Mouse (Mus musculus): Measurements from ENCODE around the gene Frmd5. TPM values are rescaled to one million over a fixed set of nuclear protein-coding genes. Genes with fewer than 3 reads are reported as not detected.

Frmd5 gene
- polyA plus RNA-seq, 1 experiment: 0.44 TPM

GRCm38 (mm10) chr2:121683606-121684005, 123.3 kb downstream of the Frmd5 start:
- no peak for TF ChIP-seq POLR2AphosphoS2 (IDR thresholded peaks at IDR 0.05; ENCODE audit: insufficient read length, low read depth)
- no peak for TF ChIP-seq USF1 (IDR thresholded peaks at IDR 0.05; ENCODE audit: low read depth)
- TF ChIP-seq MAX (IDR thresholded peaks at IDR 0.05; ENCODE audit: low read depth): no peak
- TF ChIP-seq TCF3 (IDR thresholded peaks at IDR 0.05; ENCODE audit: insufficient read length, low read depth): no peak
- TF ChIP-seq E2F4 (IDR thresholded peaks at IDR 0.05; ENCODE audit: insufficient read depth): no peak
- peak in 1 of 3 experiments; percentile 57 for TF ChIP-seq MYOG (IDR thresholded peaks at IDR 0.05; ENCODE audit: control insufficient read depth in 1 of 3, insufficient read depth in 1 of 3, insufficient read length in 2 of 3, low read depth in 2 of 3)
- TF ChIP-seq MYOD1 (IDR thresholded peaks at IDR 0.05; ENCODE audit: control insufficient read depth in 1 of 3, insufficient read length in 2 of 3, low read depth in 2 of 3): peak in 2 of 3 experiments; percentile 63 to 71
- TF ChIP-seq CEBPB (IDR thresholded peaks at IDR 0.05; ENCODE audit: insufficient read depth, poor library complexity, severe bottlenecking): no peak
- Histone ChIP-seq H3K4me2 (ENCODE audit: low read depth) (no peak overlapping the region), H3ac (ENCODE audit: control insufficient read depth, insufficient read length) (no peak overlapping the region)

GRCm38 (mm10) chr2:121682361-121682760, 124.5 kb downstream of the Frmd5 start:
- Histone ChIP-seq H3K27me3 (ENCODE audit: control insufficient read depth, insufficient read depth, insufficient read length) (no peaks in the 10 kb centered on the region), H3ac (ENCODE audit: control insufficient read depth, insufficient read length) (no peak overlapping the region), H3K4me3 (no peak overlapping the region), H3K4me2 (ENCODE audit: low read depth) (no peak overlapping the region), H3K79me2 (ENCODE audit: control insufficient read depth, insufficient read depth) (no peaks in the 10 kb centered on the region), H3K36me3 (ENCODE audit: control insufficient read depth, insufficient read depth) (no peaks in the 10 kb centered on the region)
- TF ChIP-seq MYOD1 (IDR thresholded peaks at IDR 0.05; ENCODE audit: control insufficient read depth in 1 of 3, insufficient read length in 2 of 3, low read depth in 2 of 3): no peak
- no peak for TF ChIP-seq TCF12 (IDR thresholded peaks at IDR 0.05; ENCODE audit: insufficient read depth, poor library complexity, severe bottlenecking)
- no peak for TF ChIP-seq MYOG (IDR thresholded peaks at IDR 0.05; ENCODE audit: control insufficient read depth in 1 of 3, insufficient read depth in 1 of 3, insufficient read length in 2 of 3, low read depth in 2 of 3)

More at GRCm38 (mm10) chr2:121683606-121684005, 123.3 kb downstream of the Frmd5 start:
- Histone ChIP-seq H3K36me3 (ENCODE audit: control insufficient read depth, insufficient read depth) (no peaks in the 10 kb centered on the region), H3K79me2 (ENCODE audit: control insufficient read depth, insufficient read depth) (no peaks in the 10 kb centered on the region), H3K4me3 (no peak overlapping the region), H3K27me3 (ENCODE audit: control insufficient read depth, insufficient read depth, insufficient read length) (no peaks in the 10 kb centered on the region)

GRCm38 (mm10) chr2:121679711-121680110, 127.2 kb downstream of the Frmd5 start:
- TF ChIP-seq TCF3 (IDR thresholded peaks at IDR 0.05; ENCODE audit: insufficient read length, low read depth): no peak
- no peak for TF ChIP-seq TCF12 (IDR thresholded peaks at IDR 0.05; ENCODE audit: insufficient read depth, poor library complexity, severe bottlenecking)
- no peak for TF ChIP-seq MYOG (IDR thresholded peaks at IDR 0.05; ENCODE audit: control insufficient read depth in 1 of 3, insufficient read depth in 1 of 3, insufficient read length in 2 of 3, low read depth in 2 of 3)
- no peak for TF ChIP-seq POLR2A (IDR thresholded peaks at IDR 0.05; ENCODE audit: insufficient read length, low read depth)
- no peak for TF ChIP-seq E2F4 (IDR thresholded peaks at IDR 0.05; ENCODE audit: insufficient read depth)
- no peak for TF ChIP-seq POLR2AphosphoS2 (IDR thresholded peaks at IDR 0.05; ENCODE audit: insufficient read length, low read depth)
- no peak for TF ChIP-seq SRF (IDR thresholded peaks at IDR 0.05; ENCODE audit: control insufficient read depth, insufficient read length, low read depth)
- no peak for TF ChIP-seq MYOD1 (IDR thresholded peaks at IDR 0.05; ENCODE audit: control insufficient read depth in 1 of 3, insufficient read length in 2 of 3, low read depth in 2 of 3)
- no peak for TF ChIP-seq USF1 (IDR thresholded peaks at IDR 0.05; ENCODE audit: low read depth)
- Histone ChIP-seq H3K27me3 (ENCODE audit: control insufficient read depth, insufficient read depth, insufficient read length) (no peaks in the 10 kb centered on the region), H3K4me3 (no peak overlapping the region)

GRCm38 (mm10) chr2:121677649-121677986, 129.3 kb downstream of the Frmd5 start:
- TF ChIP-seq POLR2AphosphoS2 (IDR thresholded peaks at IDR 0.05; ENCODE audit: insufficient read length, low read depth) (no peak), SRF (IDR thresholded peaks at IDR 0.05; ENCODE audit: control insufficient read depth, insufficient read length, low read depth) (no peak), E2F4 (IDR thresholded peaks at IDR 0.05; ENCODE audit: insufficient read depth) (no peak), POLR2A (IDR thresholded peaks at IDR 0.05; ENCODE audit: insufficient read length, low read depth) (no peak), MAX (IDR thresholded peaks at IDR 0.05; ENCODE audit: low read depth) (no peak), USF1 (IDR thresholded peaks at IDR 0.05; ENCODE audit: low read depth) (no peak), TCF3 (IDR thresholded peaks at IDR 0.05; ENCODE audit: insufficient read length, low read depth) (peak; percentile 33), CEBPB (IDR thresholded peaks at IDR 0.05; ENCODE audit: insufficient read depth, poor library complexity, severe bottlenecking) (peak; percentile 41; the same call in 1 of the 2 replicates), TCF12 (IDR thresholded peaks at IDR 0.05; ENCODE audit: insufficient read depth, poor library complexity, severe bottlenecking) (no peak), MYOG (IDR thresholded peaks at IDR 0.05; ENCODE audit: control insufficient read depth in 1 of 3, insufficient read depth in 1 of 3, insufficient read length in 2 of 3, low read depth in 2 of 3) (peak in 2 of 3 experiments; percentile 31 to 83), MYOD1 (IDR thresholded peaks at IDR 0.05; ENCODE audit: control insufficient read depth in 1 of 3, insufficient read length in 2 of 3, low read depth in 2 of 3) (peak in 2 of 3 experiments; percentile 4 to 65), REST (IDR thresholded peaks at IDR 0.05; ENCODE audit: insufficient read depth, insufficient read length) (no peak)
- H3K4me2 ChIP-seq (ENCODE audit: low read depth): peak overlapping the region; percentile 45
- H3K27me3 ChIP-seq (ENCODE audit: control insufficient read depth, insufficient read depth, insufficient read length): no peaks in the 10 kb centered on the region

More at GRCm38 (mm10) chr2:121679711-121680110, 127.2 kb downstream of the Frmd5 start:
- Histone ChIP-seq H3K79me2 (ENCODE audit: control insufficient read depth, insufficient read depth) (no peaks in the 10 kb centered on the region), H3K36me3 (ENCODE audit: control insufficient read depth, insufficient read depth) (no peaks in the 10 kb centered on the region), H3ac (ENCODE audit: control insufficient read depth, insufficient read length) (no peak overlapping the region), H3K4me2 (ENCODE audit: low read depth) (no peak overlapping the region)

GRCm38 (mm10) chr2:121676951-121677648, 129.8 kb downstream of the Frmd5 start:
- H3K27me3 ChIP-seq (ENCODE audit: control insufficient read depth, insufficient read depth, insufficient read length): no peaks in the 10 kb centered on the region
- H3K4me2 ChIP-seq (ENCODE audit: low read depth): peak overlapping the region; percentile 45
- H3K79me2 ChIP-seq (ENCODE audit: control insufficient read depth, insufficient read depth): no peaks in the 10 kb centered on the region
- TF ChIP-seq USF1 (IDR thresholded peaks at IDR 0.05; ENCODE audit: low read depth) (no peak), SRF (IDR thresholded peaks at IDR 0.05; ENCODE audit: control insufficient read depth, insufficient read length, low read depth) (no peak), POLR2A (IDR thresholded peaks at IDR 0.05; ENCODE audit: insufficient read length, low read depth) (no peak), MAX (IDR thresholded peaks at IDR 0.05; ENCODE audit: low read depth) (no peak), REST (IDR thresholded peaks at IDR 0.05; ENCODE audit: insufficient read depth, insufficient read length) (no peak), E2F4 (IDR thresholded peaks at IDR 0.05; ENCODE audit: insufficient read depth) (no peak), TCF12 (IDR thresholded peaks at IDR 0.05; ENCODE audit: insufficient read depth, poor library complexity, severe bottlenecking) (no peak), POLR2AphosphoS2 (IDR thresholded peaks at IDR 0.05; ENCODE audit: insufficient read length, low read depth) (no peak)
- H3K4me3 ChIP-seq: no peak overlapping the region
- no peak overlapping the region for H3ac ChIP-seq (ENCODE audit: control insufficient read depth, insufficient read length)
- no peaks in the 10 kb centered on the region for H3K36me3 ChIP-seq (ENCODE audit: control insufficient read depth, insufficient read depth)

More at GRCm38 (mm10) chr2:121677649-121677986, 129.3 kb downstream of the Frmd5 start:
- no peak overlapping the region for H3K4me3 ChIP-seq
- H3ac ChIP-seq (ENCODE audit: control insufficient read depth, insufficient read length): no peak overlapping the region
- H3K79me2 ChIP-seq (ENCODE audit: control insufficient read depth, insufficient read depth): no peaks in the 10 kb centered on the region
- no peaks in the 10 kb centered on the region for H3K36me3 ChIP-seq (ENCODE audit: control insufficient read depth, insufficient read depth)
